Mouse (Mus musculus) brain, embryonic 14.5 days (tissue): ENCODE data around the gene Slc35f3.

ENCODE experiments used
- CTCF ChIP-seq: fragments of 200-500 bp; IDR thresholded peaks from 2 replicates; pipeline ENCODE4 v1.5.1; 2012; ENCODE audit warnings: inconsistent platforms, mild to moderate bottlenecking, moderate library complexity, borderline replicate concordance; ENCODE audit not compliant: insufficient read depth, insufficient read length; ENCODE audit errors: extremely low read depth
- POLR2A ChIP-seq: fragments of 200-500 bp; IDR thresholded peaks from 2 replicates; pipeline ENCODE4 v1.6.1; 2012; ENCODE audit warnings: mild to moderate bottlenecking, inconsistent platforms, borderline replicate concordance; ENCODE audit not compliant: poor library complexity, insufficient read depth, insufficient read length, severe bottlenecking; ENCODE audit errors: extremely low read depth

- TF ChIP-seq CTCF (no peak), POLR2A (no peak)
These were observed 67.9 kb downstream of the Slc35f3 start for GRCm38 (mm10) chr8:126366251-126366650.
